Mouse (Mus musculus) midbrain, embryonic 13.5 days (tissue): ENCODE results near the gene 4930432M17Rik. TPM values are rescaled to one million over a fixed set of nuclear protein-coding genes. Genes with fewer than 3 reads are reported as not detected.

Source experiments
- ATAC-seq: fragments of 200-750 bp; cut with Nextera tagmentation; 2 replicates; pipeline ENCODE4 v1.8.0; 2017; ENCODE audit warnings: mild to moderate bottlenecking, moderate TSS enrichment, moderate library complexity
- H3K27ac ChIP-seq: fragments of 300-500 bp; sonication (generic); 2 replicates; pipeline ENCODE4 v1.5.1; 2015; ENCODE audit warnings: inconsistent platforms, mild to moderate bottlenecking, moderate library complexity
- H3K27me3 ChIP-seq: fragments of 300-500 bp; sonication (generic); 2 replicates; pipeline ENCODE4 v1.6.1; 2015; ENCODE audit warnings: mild to moderate bottlenecking, inconsistent platforms
- H3K36me3 ChIP-seq: fragments of 300-500 bp; sonication (generic); 2 replicates; pipeline ENCODE4 v1.6.1; 2015; ENCODE audit warnings: mild to moderate bottlenecking, inconsistent platforms
- H3K4me1 ChIP-seq: fragments of 300-500 bp; sonication (generic); replicated peaks from 2 replicates; pipeline ENCODE4 v1.6.1; 2015; ENCODE audit warnings: inconsistent platforms
- H3K4me2 ChIP-seq: fragments of 300-500 bp; sonication (generic); replicated peaks from 2 replicates; pipeline ENCODE4 v1.6.1; 2015; ENCODE audit warnings: moderate library complexity, mild to moderate bottlenecking, inconsistent platforms
- H3K4me3 ChIP-seq: fragments of 300-500 bp; sonication (generic); replicated peaks from 2 replicates; pipeline ENCODE4 v1.5.1; 2015; ENCODE audit warnings: mild to moderate bottlenecking, inconsistent platforms
- H3K9ac ChIP-seq: fragments of 300-500 bp; sonication (generic); replicated peaks from 2 replicates; pipeline ENCODE4 v1.6.1; 2015; ENCODE audit warnings: mild to moderate bottlenecking, inconsistent platforms
- H3K9me3 ChIP-seq: fragments of 300-500 bp; sonication (generic); 2 replicates; pipeline ENCODE4 v1.6.1; 2016; ENCODE audit warnings: mild to moderate bottlenecking, inconsistent platforms
- WGBS: fragments of 180-500 bp; shearing (Covaris S2); methylation state at CpG from one replicate; pipeline ENCODE4 v1.1.7; 2015; 5-methylcytosine and 5-hydroxymethylcytosine counted together
- polyA plus RNA-seq: library from polyadenylated mRNA; unstranded; fragments of >200 nt; fragmentation: Nextera tagmentation; extraction: Ambion mirVana; gene quantifications from 2 replicates; pipeline ENCODE4 v1.2.1, GENCODE M21; 2015

The 4930432M17Rik gene
- polyA plus RNA-seq, 1 experiment from 2014 or later = not detected

- 39% methylated on average over 7 of the region's 7 CpGs for WGBS
- Histone ChIP-seq H3K27me3 (no peaks in the 10 kb centered on the region), H3K4me3 (no peak overlapping the region), H3K4me1 (no peaks in the 10 kb centered on the region), H3K36me3 (no peaks in the 10 kb centered on the region), H3K9me3 (no peaks in the 10 kb centered on the region), H3K27ac (no peak overlapping the region), H3K4me2 (no peak overlapping the region), H3K9ac (no peak overlapping the region)
- ATAC-seq = no peak
Measured at GRCm38 (mm10) chr3:121645447-121645846, 25.1 kb upstream of the 4930432M17Rik start.

- Histone ChIP-seq H3K36me3 (no peaks in the 10 kb centered on the region), H3K9ac (no peak overlapping the region), H3K4me2 (no peak overlapping the region), H3K27ac (no peak overlapping the region), H3K9me3 (no peaks in the 10 kb centered on the region), H3K4me3 (no peak overlapping the region), H3K4me1 (no peaks in the 10 kb centered on the region), H3K27me3 (no peaks in the 10 kb centered on the region)
- ATAC-seq = no peak
- WGBS = 73% methylated on average over 9 of the region's 9 CpGs
Measured at GRCm38 (mm10) chr3:121646364-121647048, 24.1 kb upstream of the 4930432M17Rik start.

- H3K9me3 ChIP-seq = no peaks in the 10 kb centered on the region
- H3K27me3 ChIP-seq = no peaks in the 10 kb centered on the region
- WGBS = 92% methylated on average over 8 of the region's 8 CpGs
- H3K4me1 ChIP-seq = no peaks in the 10 kb centered on the region
- H3K36me3 ChIP-seq = no peaks in the 10 kb centered on the region
- H3K27ac ChIP-seq = no peak overlapping the region
- H3K4me2 ChIP-seq = no peak overlapping the region
- H3K4me3 ChIP-seq = no peak overlapping the region
- H3K9ac ChIP-seq = no peak overlapping the region
- no peak for ATAC-seq
Measured at GRCm38 (mm10) chr3:121648238-121648778, 22.3 kb upstream of the 4930432M17Rik start.

GRCm38 (mm10) chr3:121650052-121650671 lies 20.4 kb upstream of the 4930432M17Rik start:
- H3K4me1 ChIP-seq = no peaks in the 10 kb centered on the region
- H3K36me3 ChIP-seq = no peaks in the 10 kb centered on the region
- no peak overlapping the region for H3K27ac ChIP-seq
- 70% methylated on average over 10 of the region's 10 CpGs for WGBS
- H3K4me3 ChIP-seq = no peak overlapping the region
- no peaks in the 10 kb centered on the region for H3K9me3 ChIP-seq
- no peak overlapping the region for H3K9ac ChIP-seq
- no peak for ATAC-seq
- no peak overlapping the region for H3K4me2 ChIP-seq
- H3K27me3 ChIP-seq = no peaks in the 10 kb centered on the region

DNA sequence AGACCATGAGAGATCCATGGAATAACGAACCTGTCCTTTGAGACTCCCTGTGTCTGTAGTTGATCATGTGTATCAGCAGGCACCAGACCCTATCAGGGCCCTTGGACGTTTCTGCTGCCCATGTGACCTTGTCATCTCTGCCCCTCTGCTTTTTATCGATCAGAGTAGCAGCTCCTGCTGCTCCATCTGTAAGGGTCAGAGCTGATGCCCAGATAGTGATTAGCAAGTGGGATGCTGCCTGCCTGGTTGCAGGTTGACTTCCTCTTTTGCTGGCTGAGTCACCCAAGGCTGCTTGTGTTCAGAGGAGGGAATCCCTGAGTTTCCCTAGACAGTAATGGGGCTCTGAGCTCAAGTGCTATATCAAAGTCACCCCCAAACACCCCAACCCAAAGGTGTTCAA lies 18.9 kb upstream of the 4930432M17Rik start:
- Histone ChIP-seq H3K4me2 (no peak overlapping the region), H3K36me3 (no peaks in the 10 kb centered on the region), H3K4me3 (no peak overlapping the region), H3K27ac (no peak overlapping the region), H3K4me1 (no peaks in the 10 kb centered on the region), H3K9me3 (no peaks in the 10 kb centered on the region), H3K9ac (no peak overlapping the region), H3K27me3 (no peaks in the 10 kb centered on the region)
- no peak for ATAC-seq
- 69% methylated on average over 3 of the region's 3 CpGs for WGBS

GRCm38 (mm10) chr3:121652186-121652585 lies 18.4 kb upstream of the 4930432M17Rik start:
- Histone ChIP-seq H3K4me3 (no peak overlapping the region), H3K27ac (no peak overlapping the region), H3K4me1 (no peaks in the 10 kb centered on the region), H3K9ac (no peak overlapping the region), H3K27me3 (no peaks in the 10 kb centered on the region), H3K4me2 (no peak overlapping the region), H3K36me3 (no peaks in the 10 kb centered on the region), H3K9me3 (no peaks in the 10 kb centered on the region)
- WGBS = 67% methylated on average over 1 of the region's 1 CpGs
- no peak for ATAC-seq

GRCm38 (mm10) chr3:121656922-121657321 lies 13.6 kb upstream of the 4930432M17Rik start:
- Histone ChIP-seq H3K27ac (no peak overlapping the region), H3K27me3 (no peaks in the 10 kb centered on the region), H3K4me3 (no peak overlapping the region), H3K4me1 (no peaks in the 10 kb centered on the region), H3K9ac (no peak overlapping the region), H3K4me2 (no peak overlapping the region), H3K36me3 (no peaks in the 10 kb centered on the region), H3K9me3 (no peaks in the 10 kb centered on the region)
- no peak for ATAC-seq
- 94% methylated on average over 4 of the region's 4 CpGs for WGBS

- no peaks in the 10 kb centered on the region for H3K9me3 ChIP-seq
- no peak overlapping the region for H3K27ac ChIP-seq
- ATAC-seq = no peak
- no peak overlapping the region for H3K4me3 ChIP-seq
- no peaks in the 10 kb centered on the region for H3K36me3 ChIP-seq
- no peak overlapping the region for H3K9ac ChIP-seq
- H3K27me3 ChIP-seq = no peaks in the 10 kb centered on the region
- H3K4me1 ChIP-seq = 0 out of 2 replicates have a peak, but pooled peaks cover 7% of the 10 kb centered on the region
- 60% methylated on average over 4 of the region's 4 CpGs for WGBS
- H3K4me2 ChIP-seq = no peak overlapping the region
Measured at GRCm38 (mm10) chr3:121662705-121663469, 7.7 kb upstream of the 4930432M17Rik start.

DNA sequence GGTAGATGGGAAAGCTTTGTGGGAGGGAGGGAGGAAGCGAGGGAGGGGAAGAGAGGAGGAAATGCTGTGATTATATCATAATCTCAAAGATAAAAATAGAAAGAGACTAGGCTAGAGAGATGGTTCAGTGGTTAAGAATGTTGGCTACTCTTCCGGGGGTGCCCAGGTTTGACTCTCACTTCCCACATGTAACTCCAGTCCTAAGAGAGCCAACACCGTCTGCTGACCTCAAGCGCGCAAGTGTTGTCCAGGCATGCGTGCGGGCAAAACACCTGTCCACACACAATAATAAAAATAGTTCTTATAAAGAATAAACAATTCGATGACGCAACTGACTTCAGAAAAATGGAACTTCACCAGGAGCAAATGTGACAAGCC lies 7.1 kb upstream of the 4930432M17Rik start:
- Histone ChIP-seq H3K4me3 (no peak overlapping the region), H3K27ac (no peak overlapping the region), H3K4me1 (0 out of 2 replicates have a peak, but pooled peaks cover 7% of the 10 kb centered on the region), H3K36me3 (no peaks in the 10 kb centered on the region), H3K27me3 (no peaks in the 10 kb centered on the region), H3K9ac (no peak overlapping the region), H3K9me3 (no peaks in the 10 kb centered on the region), H3K4me2 (no peak overlapping the region)
- ATAC-seq = no peak
- 94% methylated on average over 9 of the region's 9 CpGs for WGBS

DNA sequence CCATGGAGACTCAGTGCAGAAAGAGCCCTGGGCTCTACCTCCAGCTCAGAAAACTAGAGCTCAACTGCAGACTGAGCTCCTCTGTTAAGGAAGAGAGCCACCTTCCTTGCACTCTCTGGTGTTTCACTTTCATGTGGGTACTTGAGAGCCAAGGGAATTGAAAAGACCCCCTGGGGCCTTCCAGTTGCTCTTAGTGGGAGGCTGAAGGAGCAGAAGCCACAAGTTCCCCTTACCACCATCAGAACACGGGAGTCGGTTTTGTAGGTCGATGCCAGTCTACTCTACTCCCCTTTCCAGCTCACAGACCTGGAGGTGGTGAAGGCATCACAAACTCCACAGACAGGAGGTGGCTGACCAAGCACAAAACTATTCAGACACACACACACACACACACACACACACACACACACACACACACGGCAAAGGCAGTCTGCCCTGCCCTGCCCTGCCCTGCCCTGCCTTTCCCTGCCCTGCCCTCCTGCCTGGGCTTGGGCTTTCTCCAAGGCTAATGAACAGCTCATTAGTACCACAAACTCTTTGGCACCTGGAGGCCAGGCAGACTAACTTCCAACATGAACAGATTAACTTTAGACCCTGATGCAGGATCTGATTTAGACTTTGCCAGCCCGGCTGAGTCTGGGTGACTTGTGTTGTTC lies 1.7 kb downstream of the 4930432M17Rik start:
- Histone ChIP-seq H3K9ac (no peak overlapping the region), H3K9me3 (no peaks in the 10 kb centered on the region), H3K27ac (no peak overlapping the region), H3K4me2 (no peak overlapping the region), H3K4me3 (no peak overlapping the region), H3K36me3 (no peaks in the 10 kb centered on the region), H3K27me3 (no peaks in the 10 kb centered on the region), H3K4me1 (peaks cover 4% of the 10 kb centered on the region; the same call in 1 of the 2 replicates)
- 85% methylated on average over 5 of the region's 5 CpGs for WGBS
- ATAC-seq = no peak

DNA sequence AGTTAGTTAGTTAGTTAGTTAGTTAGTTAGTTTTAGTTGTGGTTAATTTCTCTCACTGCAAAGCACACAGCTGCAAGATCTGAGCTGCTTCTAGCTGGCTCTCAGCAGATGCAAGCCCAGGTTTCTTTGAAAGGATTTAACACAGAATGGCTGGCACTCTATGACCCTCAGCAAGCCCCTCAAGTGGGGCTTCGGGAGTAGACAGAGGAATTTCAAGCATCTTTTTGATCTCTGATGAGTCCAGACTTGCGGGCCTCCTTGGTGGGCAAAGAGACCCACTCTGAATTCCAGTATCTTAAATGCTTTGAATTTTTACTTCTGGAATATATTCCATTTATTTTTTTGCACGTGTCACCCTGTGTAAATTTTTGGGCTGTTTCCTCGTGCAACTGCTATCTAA lies 8.4 kb downstream of the 4930432M17Rik start:
- H3K27ac ChIP-seq = no peak overlapping the region
- H3K4me2 ChIP-seq = no peak overlapping the region
- no peaks in the 10 kb centered on the region for H3K9me3 ChIP-seq
- no peaks in the 10 kb centered on the region for H3K27me3 ChIP-seq
- H3K9ac ChIP-seq = no peak overlapping the region
- WGBS = 36% methylated on average over 4 of the region's 4 CpGs
- ATAC-seq = 0 out of 2 replicates have a peak, but pooled peaks have one; percentile 60
- no peak overlapping the region for H3K4me3 ChIP-seq
- no peaks in the 10 kb centered on the region for H3K36me3 ChIP-seq
- H3K4me1 ChIP-seq = peaks cover 12% of the 10 kb centered on the region
